Mouse (Mus musculus) right cerebral cortex, postnatal 4 days (tissue): ENCODE results near the gene Znhit2.

Experiments
- DNase-seq: peaks from one replicate; pipeline ENCODE4 v3.0.0-alpha.2; 2022

Znhit2 gene

GRCm38 (mm10) chr19:6076564-6077393 is 15.8 kb downstream of the Znhit2 start, which contains the start of gene Vps51:
TSS of gene Vps51 (minus strand) at chr19:6077231.
- DNase-seq = peak; percentile 74

GRCm38 (mm10) chr19:6079983-6080480 is 19.0 kb downstream of the Znhit2 start, which contains the start of gene Tmem262:
TSS of gene Tmem262 (plus strand) at chr19:6080033.
- DNase-seq = no peak

GRCm38 (mm10) chr19:6082156-6082555 is 21.2 kb downstream of the Znhit2 start, which contains the start of gene Gm28374:
TSS of gene Gm28374 (minus strand) at chr19:6082256.
- no peak for DNase-seq

- peak; percentile 92 for DNase-seq
These were observed 23.7 kb downstream of the Znhit2 start, which contains the start of the genes Zfpl1 and Cdca5 for GRCm38 (mm10) chr19:6084478-6085248. TSS of gene Zfpl1 (minus strand) at chr19:6084956. TSS of gene Cdca5 (plus strand) at chr19:6084983.

- no peak for DNase-seq
These were observed 24.5 kb downstream of the Znhit2 start for GRCm38 (mm10) chr19:6085417-6085879.

GRCm38 (mm10) chr19:6088841-6089240 is 27.8 kb downstream of the Znhit2 start:
- no peak for DNase-seq

GRCm38 (mm10) chr19:6094119-6094518 is 33.1 kb downstream of the Znhit2 start, which contains the start of gene AC131692.1:
TSS of gene AC131692.1 (plus strand) at chr19:6094419.
- DNase-seq = no peak

- DNase-seq = no peak
These were observed 36.9 kb downstream of the Znhit2 start for GRCm38 (mm10) chr19:6097847-6098246.

- DNase-seq = no peak
These were observed 40.2 kb downstream of the Znhit2 start for GRCm38 (mm10) chr19:6101186-6101585.

- no peak for DNase-seq
These were observed 41.3 kb downstream of the Znhit2 start for GRCm38 (mm10) chr19:6102169-6102853.

- DNase-seq = no peak
These were observed 43.5 kb downstream of the Znhit2 start for GRCm38 (mm10) chr19:6104476-6104875.

- DNase-seq = no peak
These were observed 44.6 kb downstream of the Znhit2 start, which contains the start of gene Naaladl1 for GRCm38 (mm10) chr19:6105586-6105985. TSS of gene Naaladl1 (plus strand) at chr19:6105782.
